Mouse (Mus musculus) megakaryocyte, embryonic 14.5 days (primary cell): Measurements from ENCODE around the gene Dscaml1.

Experiments used
- FLI1 ChIP-seq: IDR thresholded peaks from 2 replicates; pipeline ENCODE4 v1.6.1; 2012; ENCODE audit warnings: low read length, inconsistent platforms, mixed read lengths
- GATA1 ChIP-seq: IDR thresholded peaks from 3 replicates; pipeline ENCODE4 v1.6.1; 2012; ENCODE audit warnings: mixed read lengths, low read length, inconsistent platforms, borderline replicate concordance

DNA sequence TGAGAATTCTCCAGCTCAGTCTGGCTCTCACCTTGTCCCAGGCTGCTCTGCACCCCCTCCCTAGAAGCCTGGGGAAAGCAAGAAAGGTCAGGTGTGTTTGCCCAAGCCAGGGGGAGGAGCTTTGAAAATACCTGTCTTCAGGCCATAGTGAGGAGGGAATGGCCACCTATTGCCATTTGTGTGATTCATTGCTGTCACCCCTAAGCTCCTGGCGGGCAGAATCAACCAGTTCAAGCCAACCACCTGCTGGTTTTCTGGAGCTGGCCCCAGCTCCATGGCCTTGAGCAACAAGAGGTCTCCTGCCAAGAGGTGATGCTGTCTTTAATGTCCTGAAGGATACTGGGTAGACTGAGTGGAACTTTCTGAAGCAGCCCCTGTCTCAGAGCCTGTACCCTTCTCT, 28.1 kb upstream of the Dscaml1 start:
- no peak for TF ChIP-seq GATA1
- no peak for TF ChIP-seq FLI1
